Mouse (Mus musculus) intestine, postnatal 0 days (tissue): Measurements from ENCODE around the gene Mdm2. TPM values are rescaled to one million over a fixed set of nuclear protein-coding genes. Genes with fewer than 3 reads are reported as not detected.

Experiments used
- ATAC-seq: fragments of 200-750 bp; cut with Nextera tagmentation; 2 replicates; pipeline ENCODE4 v1.8.0; 2017; ENCODE audit warnings: mild to moderate bottlenecking, moderate TSS enrichment, moderate library complexity
- H3K27ac ChIP-seq: fragments of 300-500 bp; sonication (generic); 2 replicates; pipeline ENCODE4 v1.5.1; 2014; ENCODE audit warnings: mild to moderate bottlenecking, low read depth, low read length, moderate library complexity
- H3K27me3 ChIP-seq: fragments of 300-500 bp; sonication (generic); replicated peaks from 2 replicates; pipeline ENCODE4 v1.6.1; 2014; ENCODE audit warnings: low read length, mixed read lengths; ENCODE audit not compliant: control insufficient read depth, insufficient read depth
- H3K36me3 ChIP-seq: fragments of 300-500 bp; sonication (generic); 2 replicates; pipeline ENCODE4 v1.6.1; 2014; ENCODE audit warnings: mild to moderate bottlenecking, moderate library complexity; ENCODE audit not compliant: control insufficient read depth, insufficient read depth
- H3K4me1 ChIP-seq: fragments of 300-500 bp; sonication (generic); replicated peaks from 2 replicates; pipeline ENCODE4 v1.6.1; 2014; ENCODE audit warnings: antibody characterized with exemption, low read length, mixed read lengths; ENCODE audit not compliant: control insufficient read depth, insufficient read depth
- H3K4me2 ChIP-seq: fragments of 300-500 bp; sonication (generic); replicated peaks from 2 replicates; pipeline ENCODE4 v1.6.1; 2014; ENCODE audit warnings: low read depth, mild to moderate bottlenecking, moderate library complexity
- H3K4me3 ChIP-seq: fragments of 300-500 bp; sonication (generic); 2 replicates; pipeline ENCODE4 v1.5.1; 2014; ENCODE audit warnings: low read depth, low read length
- H3K9ac ChIP-seq: fragments of 300-500 bp; sonication (generic); 2 replicates; pipeline ENCODE4 v1.6.1; 2014; ENCODE audit warnings: mild to moderate bottlenecking, low read depth, low read length
- H3K9me3 ChIP-seq: fragments of 300-500 bp; sonication (generic); 2 replicates; pipeline ENCODE4 v1.6.1; 2016; ENCODE audit warnings: mixed run types; ENCODE audit not compliant: control insufficient read depth
- CTCF ChIP-seq: sonication (generic); IDR thresholded peaks from 2 replicates; pipeline ENCODE4 v1.5.1; 2016; ENCODE audit warnings: low read depth, mild to moderate bottlenecking, control low read depth, antibody characterized with exemption, moderate library complexity
- WGBS: fragments of 180-500 bp; shearing (Covaris S2); extraction: QIAGEN DNeasy Blood & Tissue Kit; methylation state at CpG from one replicate; pipeline ENCODE4 v1.1.7; 2014; 5-methylcytosine and 5-hydroxymethylcytosine counted together
- polyA plus RNA-seq: library from polyadenylated mRNA; unstranded; fragments of >200 nt; fragmentation: Nextera tagmentation; extraction: Ambion mirVana; gene quantifications from 2 replicates; pipeline ENCODE4 v1.2.1, GENCODE M21; 2015

The Mdm2 gene
- polyA plus RNA-seq, 1 experiment from 2014 or later: 16.5 TPM

- TF ChIP-seq CTCF: no peak
- Histone ChIP-seq H3K9me3 (no peaks in the 10 kb centered on the region), H3K9ac (no peak overlapping the region), H3K36me3 (0 out of 2 replicates have a peak, but pooled peaks cover 2% of the 10 kb centered on the region), H3K4me1 (0 out of 2 replicates have a peak, but pooled peaks cover 5% of the 10 kb centered on the region), H3K4me3 (no peak overlapping the region), H3K4me2 (no peak overlapping the region), H3K27me3 (no peaks in the 10 kb centered on the region), H3K27ac (no peak overlapping the region)
- ATAC-seq: no peak
- WGBS: 79% methylated on average over 14 of the region's 14 CpGs
Measured at GRCm38 (mm10) chr10:117732962-117733592, 22.5 kb upstream of the Mdm2 start.

GRCm38 (mm10) chr10:117732184-117732583 lies 21.6 kb upstream of the Mdm2 start:
- no peaks in the 10 kb centered on the region for H3K36me3 ChIP-seq
- no peak for TF ChIP-seq CTCF
- WGBS: 75% methylated on average over 5 of the region's 5 CpGs
- no peaks in the 10 kb centered on the region for H3K9me3 ChIP-seq
- H3K27ac ChIP-seq: no peak overlapping the region
- H3K4me3 ChIP-seq: no peak overlapping the region
- no peak for ATAC-seq
- H3K9ac ChIP-seq: no peak overlapping the region
- no peak overlapping the region for H3K4me2 ChIP-seq
- H3K4me1 ChIP-seq: 0 out of 2 replicates have a peak, but pooled peaks cover 5% of the 10 kb centered on the region
- no peaks in the 10 kb centered on the region for H3K27me3 ChIP-seq

DNA sequence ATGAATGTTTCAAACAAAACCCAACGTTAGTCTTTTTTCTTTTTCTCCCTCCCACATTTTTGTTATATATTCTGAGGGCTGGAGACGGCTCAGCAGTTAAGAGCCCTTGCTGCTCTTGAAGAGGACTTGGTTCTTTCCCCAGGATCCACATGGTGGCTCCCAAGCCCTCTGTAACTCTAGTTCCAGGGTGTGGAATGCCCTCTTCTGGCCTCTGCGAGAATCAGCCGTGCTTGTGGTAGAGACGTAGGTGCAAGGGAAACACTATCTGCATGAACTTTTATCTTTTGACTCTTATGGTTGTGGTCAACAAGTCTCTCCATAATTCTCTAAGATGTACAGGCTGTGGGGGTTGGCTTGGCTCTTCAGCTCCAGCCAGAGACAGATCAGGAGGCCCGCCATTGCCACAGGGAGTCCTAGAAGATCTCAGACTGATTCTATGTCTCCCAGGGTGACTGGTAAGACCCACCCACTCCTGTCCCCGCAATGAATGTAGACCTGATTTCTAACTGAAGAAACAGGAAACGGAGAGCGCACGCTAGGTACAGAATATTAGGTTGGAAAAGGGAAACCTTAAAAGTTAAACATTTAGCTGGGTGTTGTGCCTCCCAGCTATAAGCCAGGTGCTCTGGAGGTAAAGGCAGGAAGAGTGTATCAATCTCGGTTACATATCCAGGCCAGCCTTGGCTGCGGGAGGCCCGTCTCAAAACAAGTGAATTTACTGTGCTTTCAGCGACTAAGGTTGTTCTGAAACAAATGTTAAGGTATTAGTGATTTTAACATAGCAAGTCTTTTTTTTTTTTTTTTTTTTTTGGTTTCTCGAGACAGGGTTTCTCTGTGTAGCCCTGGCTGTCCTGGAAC lies 20.9 kb upstream of the Mdm2 start:
- peak overlapping the region; percentile 41; the same call in 1 of the 2 replicates for H3K4me2 ChIP-seq
- no peak overlapping the region for H3K4me3 ChIP-seq
- 45% methylated on average over 14 of the region's 15 CpGs for WGBS
- no peak overlapping the region; the same call in 1 of the 2 replicates for H3K27ac ChIP-seq
- H3K36me3 ChIP-seq: no peaks in the 10 kb centered on the region
- H3K4me1 ChIP-seq: 0 out of 2 replicates have a peak, but pooled peaks cover 5% of the 10 kb centered on the region
- no peak overlapping the region for H3K9ac ChIP-seq
- peak; percentile 90 for TF ChIP-seq CTCF
- no peaks in the 10 kb centered on the region for H3K27me3 ChIP-seq
- peak; percentile 55; the same call in 1 of the 2 replicates for ATAC-seq
- no peaks in the 10 kb centered on the region for H3K9me3 ChIP-seq

- Histone ChIP-seq H3K27ac (no peak overlapping the region), H3K4me2 (no peak overlapping the region), H3K36me3 (no peaks in the 10 kb centered on the region), H3K4me3 (no peak overlapping the region), H3K9me3 (no peaks in the 10 kb centered on the region), H3K4me1 (0 out of 2 replicates have a peak, but pooled peaks cover 5% of the 10 kb centered on the region), H3K9ac (no peak overlapping the region), H3K27me3 (no peaks in the 10 kb centered on the region)
- 94% methylated on average over 12 of the region's 12 CpGs for WGBS
- TF ChIP-seq CTCF: no peak
- no peak for ATAC-seq
Measured at GRCm38 (mm10) chr10:117730637-117731203, 20.2 kb upstream of the Mdm2 start.

GRCm38 (mm10) chr10:117730140-117730539 lies 19.6 kb upstream of the Mdm2 start:
- Histone ChIP-seq H3K9me3 (no peaks in the 10 kb centered on the region), H3K9ac (no peak overlapping the region), H3K4me3 (no peak overlapping the region), H3K27ac (no peak overlapping the region), H3K27me3 (no peaks in the 10 kb centered on the region), H3K36me3 (no peaks in the 10 kb centered on the region), H3K4me1 (0 out of 2 replicates have a peak, but pooled peaks cover 5% of the 10 kb centered on the region), H3K4me2 (no peak overlapping the region)
- no peak for TF ChIP-seq CTCF
- 94% methylated on average over 7 of the region's 7 CpGs for WGBS
- no peak for ATAC-seq
